Mouse (Mus musculus) CH12.LX (cell line): ENCODE measurements at regions not wholly inside any gene's neighbourhood (a gene's known extent, or its start where the extent isn't known, plus 50 kb on each side); places are given as distances from the start of the nearest gene placed in this dataset.

ENCODE experiments used
- DNase-seq: peaks from one replicate; pipeline ENCODE4 v3.0.0-alpha.2; 2013; ENCODE audit errors: extremely low read depth
- H3K27ac ChIP-seq: 2 replicates; pipeline ENCODE4 v1.5.1; 2012; ENCODE audit warnings: low read depth, mild to moderate bottlenecking, control low read depth, moderate library complexity; ENCODE audit not compliant: insufficient read depth
- H3K27me3 ChIP-seq: replicated peaks from 2 replicates; pipeline ENCODE3; 2012; ENCODE audit warnings: inconsistent platforms
- H3K36me3 ChIP-seq, 2 experiments: replicated peaks in 1 of 2; 2 replicates each; pipeline versions ENCODE3 to v1.6.1; 2012; ENCODE audit warnings: inconsistent platforms in 1 of 2, low read length in 1 of 2, mild to moderate bottlenecking in 1 of 2, mixed read lengths in 1 of 2, moderate library complexity in 1 of 2; ENCODE audit not compliant: control insufficient read depth in 1 of 2, insufficient read depth in 1 of 2
- H3K4me1 ChIP-seq, 2 experiments: 2 replicates each; pipeline ENCODE4 v1.6.1; 2012; ENCODE audit warnings: inconsistent platforms in 1 of 2, moderate library complexity in 1 of 2; ENCODE audit not compliant: insufficient read depth in 2 of 2, control insufficient read depth in 1 of 2
- H3K4me2 ChIP-seq: 2 replicates; pipeline ENCODE4 v1.6.1; 2012; ENCODE audit warnings: low read depth, mild to moderate bottlenecking, control low read depth; ENCODE audit not compliant: poor library complexity, insufficient read depth, severe bottlenecking
- H3K4me3 ChIP-seq, 3 experiments: fragments of 150-350 bp in 1 of 3; sonication (generic) in 1 of 3; replicated peaks in 1 of 3; 2 replicates each; pipeline versions ENCODE3 to v1.5.1; 2011 to 2012; ENCODE audit warnings: low read depth in 2 of 3, low read length in 2 of 3, mild to moderate bottlenecking in 2 of 3, moderate library complexity in 2 of 3, control low read depth in 1 of 3, improper control_type of control experiment in 1 of 3, inconsistent platforms in 1 of 3, mixed read lengths in 1 of 3; ENCODE audit not compliant: poor library complexity in 1 of 3
- H3K79me2 ChIP-seq: replicated peaks from 2 replicates; pipeline ENCODE4 v1.6.1; 2012; ENCODE audit warnings: mild to moderate bottlenecking, moderate library complexity; ENCODE audit not compliant: control insufficient read depth, poor library complexity, insufficient read depth, severe bottlenecking; ENCODE audit errors: extremely low read depth
- H3K9ac ChIP-seq: 2 replicates; pipeline ENCODE4 v1.6.1; 2012; ENCODE audit warnings: low read depth, mild to moderate bottlenecking, control low read depth, moderate library complexity; ENCODE audit not compliant: insufficient read depth
- H3K9me3 ChIP-seq: replicated peaks from 2 replicates; pipeline ENCODE3; 2012; ENCODE audit warnings: low read length, inconsistent platforms, mixed read lengths
- BHLHE40 ChIP-seq: IDR thresholded peaks from 2 replicates; pipeline ENCODE4 v1.6.1; 2011; ENCODE audit warnings: mild to moderate bottlenecking, low read depth, low read length, improper control_type of control experiment
- CHD1 ChIP-seq: IDR thresholded peaks from 2 replicates; pipeline ENCODE4 v1.6.1; 2012; ENCODE audit warnings: low read depth, low read length, improper control_type of control experiment, inconsistent platforms
- CHD2 ChIP-seq: IDR thresholded peaks from 2 replicates; pipeline ENCODE4 v1.6.1; 2011; ENCODE audit warnings: low read length, improper control_type of control experiment
- CTCF ChIP-seq, 2 experiments: IDR thresholded peaks in 1 of 2; conservative IDR thresholded peaks in 1 of 2; 2 replicates each; pipeline ENCODE4 v1.5.1; 2011 to 2012; ENCODE audit warnings: low read depth in 2 of 2, low read length in 2 of 2, improper control_type of control experiment in 1 of 2, inconsistent platforms in 1 of 2, mild to moderate bottlenecking in 1 of 2, moderate library complexity in 1 of 2
- ELF1 ChIP-seq: IDR thresholded peaks from 2 replicates; pipeline ENCODE4 v1.6.1; 2014; ENCODE audit warnings: low read depth, mild to moderate bottlenecking, inconsistent platforms, low read length, improper control_type of control experiment
- GABPA ChIP-seq: IDR thresholded peaks from 2 replicates; pipeline ENCODE4 v1.6.1; 2012; ENCODE audit warnings: low read depth, low read length, improper control_type of control experiment, inconsistent platforms; ENCODE audit not compliant: insufficient replicate concordance
- HCFC1 ChIP-seq: IDR thresholded peaks from 2 replicates; pipeline ENCODE4 v1.6.1; 2012; ENCODE audit warnings: low read depth, mild to moderate bottlenecking, inconsistent platforms, low read length, improper control_type of control experiment
- JUN ChIP-seq: IDR thresholded peaks from 2 replicates; pipeline ENCODE4 v1.6.1; 2011; ENCODE audit warnings: low read depth, mild to moderate bottlenecking, low read length, improper control_type of control experiment, moderate library complexity; ENCODE audit not compliant: insufficient read depth
- KAT2A ChIP-seq: IDR thresholded peaks from 2 replicates; pipeline ENCODE4 v1.6.1; 2012; ENCODE audit warnings: low read length, improper control_type of control experiment, inconsistent platforms; ENCODE audit not compliant: insufficient replicate concordance
- MAFK ChIP-seq: IDR thresholded peaks from 2 replicates; pipeline ENCODE4 v1.6.1; 2011; ENCODE audit warnings: low read length, improper control_type of control experiment; ENCODE audit not compliant: insufficient replicate concordance
- MAZ ChIP-seq: IDR thresholded peaks from 2 replicates; pipeline ENCODE4 v1.6.1; 2012; ENCODE audit warnings: low read depth, mild to moderate bottlenecking, inconsistent platforms, low read length, improper control_type of control experiment, moderate library complexity
- MEF2A ChIP-seq: IDR thresholded peaks from 2 replicates; pipeline ENCODE4 v1.6.1; 2014; ENCODE audit warnings: low read depth, mild to moderate bottlenecking, inconsistent platforms, low read length, improper control_type of control experiment, borderline replicate concordance
- MXI1 ChIP-seq: IDR thresholded peaks from 2 replicates; pipeline ENCODE4 v1.6.1; 2011; ENCODE audit warnings: mild to moderate bottlenecking, low read depth, low read length, improper control_type of control experiment
- MYC ChIP-seq: IDR thresholded peaks from 2 replicates; pipeline ENCODE4 v1.6.1; 2011; ENCODE audit warnings: low read depth, mild to moderate bottlenecking, improper control_type of control experiment, low read length
- NRF1 ChIP-seq: IDR thresholded peaks from 2 replicates; pipeline ENCODE4 v1.6.1; 2014; ENCODE audit warnings: low read depth, mild to moderate bottlenecking, inconsistent platforms, low read length, improper control_type of control experiment, moderate library complexity
- POLR2A ChIP-seq: IDR thresholded peaks from 2 replicates; pipeline ENCODE4 v1.6.1; 2011; ENCODE audit warnings: low read depth, mild to moderate bottlenecking, improper control_type of control experiment, low read length
- POLR2AphosphoS2 ChIP-seq: IDR thresholded peaks from 2 replicates; pipeline ENCODE4 v1.6.1; 2011; ENCODE audit warnings: low read depth, low read length, improper control_type of control experiment
- RAD21 ChIP-seq: IDR thresholded peaks from 2 replicates; pipeline ENCODE4 v1.6.1; 2011; ENCODE audit warnings: low read depth, mild to moderate bottlenecking, low read length, improper control_type of control experiment, moderate library complexity
- RCOR1 ChIP-seq: conservative IDR thresholded peaks from 2 replicates; pipeline ENCODE4 v1.6.1; 2012; ENCODE audit warnings: low read depth, mild to moderate bottlenecking, inconsistent platforms, low read length, improper control_type of control experiment
- SIN3A ChIP-seq: IDR thresholded peaks from 2 replicates; pipeline ENCODE4 v1.6.1; 2012; ENCODE audit warnings: low read length, improper control_type of control experiment, inconsistent platforms
- TCF12 ChIP-seq: IDR thresholded peaks from 2 replicates; pipeline ENCODE4 v1.6.1; 2014; ENCODE audit warnings: low read depth, mild to moderate bottlenecking, inconsistent platforms, low read length, improper control_type of control experiment
- UBTF ChIP-seq: IDR thresholded peaks from 2 replicates; pipeline ENCODE4 v1.6.1; 2012; ENCODE audit warnings: low read depth, mild to moderate bottlenecking, inconsistent platforms, low read length, improper control_type of control experiment, moderate library complexity
- USF1 ChIP-seq: IDR thresholded peaks from 2 replicates; pipeline ENCODE4 v1.6.1; 2014; ENCODE audit warnings: low read depth, mild to moderate bottlenecking, inconsistent platforms, low read length, improper control_type of control experiment
- USF2 ChIP-seq: conservative IDR thresholded peaks from 2 replicates; pipeline ENCODE4 v1.6.1; 2011; ENCODE audit warnings: low read depth, low read length, improper control_type of control experiment
- ZC3H11A ChIP-seq: IDR thresholded peaks from 2 replicates; pipeline ENCODE4 v1.6.1; 2012; ENCODE audit warnings: low read depth, mild to moderate bottlenecking, inconsistent platforms, low read length, improper control_type of control experiment
- ZMIZ1 ChIP-seq: IDR thresholded peaks from 2 replicates; pipeline ENCODE4 v1.6.1; 2012; ENCODE audit warnings: low read depth, mild to moderate bottlenecking, inconsistent platforms, low read length, improper control_type of control experiment
- dilution Hi-C: fragments of 300-500 bp; cut with MboI; formaldehyde crosslinking; loops from 2 replicates; pipeline ENCODE4 v1.14.3; 2020; ENCODE audit warnings: low sequenced_read_pairs; ENCODE audit not compliant: extremely low pct_unique_long_range_greater_than_20kb, extremely low pct_ligation_motif_present
- in situ Hi-C: fragments of 300-500 bp; cut with MboI; formaldehyde crosslinking; loops from 3 replicates; pipeline ENCODE4 v1.14.3; 2019; ENCODE audit warnings: low sequenced_read_pairs, low pct_ligation_motif_present, low pct_unique_long_range_greater_than_20kb, mixed read lengths

- in situ Hi-C loops: no loop called here
- TF ChIP-seq MYC (no peak), ELF1 (no peak), CHD2 (no peak), CHD1 (no peak), HCFC1 (no peak)
- TF ChIP-seq, all 38 proteins: peak for 0
- Histone ChIP-seq H3K4me3 (no peak overlapping the region), H3K79me2 (no peaks in the 10 kb centered on the region), H3K4me2 (no peak overlapping the region), H3K27me3 (no peaks in the 10 kb centered on the region), H3K4me1 (no peaks in the 10 kb centered on the region), H3K9me3 (peaks cover 63% of the 10 kb centered on the region), H3K9ac (no peak overlapping the region), H3K36me3 (no peaks in the 10 kb centered on the region), H3K27ac (no peak overlapping the region)
- dilution Hi-C loops: no loop called here
- no peak for DNase-seq
These were observed 65.9 kb upstream of the Pou3f3 start for GRCm38 (mm10) chr1:42629465-42630261.

DNA sequence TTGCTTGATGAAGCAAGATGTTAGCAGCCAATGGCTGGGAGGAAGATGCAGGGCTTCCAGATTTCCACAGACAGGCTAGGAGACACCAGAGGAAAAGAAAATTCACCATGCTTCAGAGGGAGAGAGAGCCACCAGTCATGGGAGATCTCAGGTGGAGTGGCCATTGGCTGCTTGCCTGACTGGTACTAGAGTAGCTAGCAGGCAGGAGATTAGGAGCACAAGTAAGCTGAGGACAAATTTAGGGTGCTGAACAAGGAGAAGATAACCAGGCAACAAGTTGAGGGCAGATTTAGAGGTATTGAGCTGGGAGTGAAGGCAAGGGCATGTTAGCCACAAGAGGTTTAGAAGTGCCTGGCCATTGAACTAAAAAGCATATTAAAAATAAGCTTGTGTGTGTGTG is 63.3 kb upstream of the Pou3f3 start:
- H3K4me3 ChIP-seq: no peak overlapping the region
- TF ChIP-seq MYC (no peak), RAD21 (no peak), BHLHE40 (no peak), SIN3A (no peak), CHD1 (no peak), TCF12 (no peak), MXI1 (no peak), RCOR1 (no peak)
- TF ChIP-seq, all 38 proteins: peak for 0
- in situ Hi-C loops: no loop called here
- Histone ChIP-seq H3K4me1 (no peaks in the 10 kb centered on the region), H3K79me2 (no peaks in the 10 kb centered on the region), H3K27ac (no peak overlapping the region), H3K4me2 (no peak overlapping the region), H3K9ac (no peak overlapping the region), H3K36me3 (no peaks in the 10 kb centered on the region), H3K27me3 (no peaks in the 10 kb centered on the region), H3K9me3 (peaks cover 62% of the 10 kb centered on the region)
- dilution Hi-C loops: no loop called here
- DNase-seq: no peak

DNA sequence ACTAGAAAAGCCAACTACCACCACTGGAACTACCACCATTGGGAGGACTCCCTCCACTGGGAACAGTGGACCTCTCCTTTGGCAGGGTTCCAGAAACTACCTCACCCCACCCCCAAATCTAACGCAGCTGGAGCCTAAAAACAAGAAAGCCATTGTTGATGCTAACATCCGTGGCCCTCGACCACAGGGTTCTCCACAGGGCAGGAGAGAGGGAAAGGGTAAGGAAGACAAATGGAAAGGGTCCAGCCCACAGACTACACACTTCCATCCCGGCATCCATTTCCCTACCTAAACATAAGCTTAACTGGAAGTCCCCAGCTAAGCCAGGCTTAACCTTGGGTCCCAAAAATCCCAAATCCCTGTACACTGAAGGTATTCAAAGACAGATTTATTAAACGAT is 59.0 kb upstream of the Pou3f3 start:
- no peaks in the 10 kb centered on the region for H3K36me3 ChIP-seq
- in situ Hi-C loops: no loop called here

More for the DNA sequence above, 59.0 kb upstream of the Pou3f3 start:
- no peak overlapping the region for H3K27ac ChIP-seq
- H3K79me2 ChIP-seq: no peaks in the 10 kb centered on the region
- peaks cover 66% of the 10 kb centered on the region for H3K9me3 ChIP-seq
- H3K9ac ChIP-seq: no peak overlapping the region
- no peak overlapping the region for H3K4me3 ChIP-seq
- H3K27me3 ChIP-seq: no peaks in the 10 kb centered on the region
- TF ChIP-seq MEF2A (no peak), MXI1 (no peak), CHD1 (no peak), MAZ (no peak), NRF1 (no peak), CTCF (conservative IDR thresholded peaks at IDR 0.05 in 1 of 2, IDR thresholded peaks at IDR 0.05 in 1 of 2; ENCODE audit: low read depth in 2 of 2, low read length in 2 of 2) (no peak), ZC3H11A (no peak), UBTF (no peak), MAFK (no peak), USF2 (no peak), ELF1 (no peak), ZMIZ1 (no peak), KAT2A (no peak), POLR2AphosphoS2 (no peak), GABPA (no peak), JUN (no peak), POLR2A (no peak), USF1 (no peak)
- no peak for DNase-seq
- dilution Hi-C loops: no loop called here
- H3K4me2 ChIP-seq: no peak overlapping the region
- no peaks in the 10 kb centered on the region for H3K4me1 ChIP-seq
